Mouse (Mus musculus) limb, embryonic 15.5 days (tissue): ENCODE results near the gene Abr. TPM values are rescaled to one million over a fixed set of nuclear protein-coding genes. Genes with fewer than 3 reads are reported as not detected.

Source experiments
- ATAC-seq: fragments of 200-750 bp; cut with Nextera tagmentation; 2 replicates; pipeline ENCODE4 v1.8.0; 2017; ENCODE audit warnings: low read depth, moderate TSS enrichment; ENCODE audit not compliant: insufficient number of reproducible peaks, low FRiP score, low TSS enrichment
- H3K27ac ChIP-seq: fragments of 300-500 bp; sonication (generic); 2 replicates; pipeline ENCODE4 v1.5.1; 2015; ENCODE audit warnings: moderate library complexity, mild to moderate bottlenecking, inconsistent platforms
- H3K27me3 ChIP-seq: fragments of 300-500 bp; sonication (generic); 2 replicates; pipeline ENCODE4 v1.6.1; 2015; ENCODE audit warnings: inconsistent platforms
- H3K36me3 ChIP-seq: fragments of 300-500 bp; sonication (generic); 2 replicates; pipeline ENCODE4 v1.6.1; 2015; ENCODE audit warnings: inconsistent platforms
- H3K4me1 ChIP-seq: fragments of 300-500 bp; sonication (generic); 2 replicates; pipeline ENCODE4 v1.6.1; 2015; ENCODE audit warnings: inconsistent platforms
- H3K4me2 ChIP-seq: fragments of 300-500 bp; sonication (generic); 2 replicates; pipeline ENCODE4 v1.6.1; 2015; ENCODE audit warnings: mild to moderate bottlenecking, inconsistent platforms
- H3K4me3 ChIP-seq: fragments of 300-500 bp; sonication (generic); 2 replicates; pipeline ENCODE4 v1.5.1; 2015; ENCODE audit warnings: mild to moderate bottlenecking, inconsistent platforms
- H3K9ac ChIP-seq: fragments of 300-500 bp; sonication (generic); 2 replicates; pipeline ENCODE4 v1.6.1; 2015; ENCODE audit warnings: inconsistent platforms
- H3K9me3 ChIP-seq: fragments of 300-500 bp; sonication (generic); 2 replicates; pipeline ENCODE4 v1.6.1; 2016; ENCODE audit warnings: inconsistent platforms
- WGBS: fragments of 180-500 bp; shearing (Covaris S2); methylation state at CpG from one replicate; pipeline ENCODE4 v1.1.7; 2015; 5-methylcytosine and 5-hydroxymethylcytosine counted together
- polyA plus RNA-seq: library from polyadenylated mRNA; unstranded; fragments of >200 nt; fragmentation: Nextera tagmentation; extraction: Ambion mirVana; gene quantifications from 2 replicates; pipeline ENCODE4 v1.2.1, GENCODE M21; 2015

Abr gene
- polyA plus RNA-seq, 1 experiment from 2014 or later: 31.9 TPM

GRCm38 (mm10) chr11:76494360-76495126 is 127.6 kb downstream of the Abr start:
- Histone ChIP-seq H3K4me2 (peak overlapping the region; percentile 78), H3K27ac (peak overlapping the region; percentile 99), H3K9ac (peak overlapping the region; percentile 87), H3K4me1 (peaks cover 82% of the 10 kb centered on the region), H3K36me3 (no peaks in the 10 kb centered on the region), H3K4me3 (peak overlapping the region; percentile 69), H3K27me3 (no peaks in the 10 kb centered on the region), H3K9me3 (no peaks in the 10 kb centered on the region)
- under 1% methylated on average over 63 of the region's 67 CpGs for WGBS
- ATAC-seq: peak; percentile 73

- 4% methylated on average over 6 of the region's 6 CpGs for WGBS
Measured at GRCm38 (mm10) chr11:76493811-76494274, 128.3 kb downstream of the Abr start.

GRCm38 (mm10) chr11:76493167-76493566 is 128.9 kb downstream of the Abr start:
- Histone ChIP-seq H3K9me3 (no peaks in the 10 kb centered on the region), H3K27me3 (no peaks in the 10 kb centered on the region), H3K36me3 (no peaks in the 10 kb centered on the region), H3K4me1 (peaks cover 80% of the 10 kb centered on the region), H3K4me3 (peak overlapping the region; percentile 69), H3K4me2 (peak overlapping the region; percentile 78), H3K27ac (peak overlapping the region; percentile 99), H3K9ac (no peak overlapping the region)
- WGBS: 52% methylated on average over 4 of the region's 4 CpGs
- no peak for ATAC-seq

More at GRCm38 (mm10) chr11:76493811-76494274, 128.3 kb downstream of the Abr start:
- Histone ChIP-seq H3K4me3 (peak overlapping the region; percentile 69), H3K9ac (peak overlapping the region; percentile 87), H3K27ac (peak overlapping the region; percentile 99), H3K27me3 (no peaks in the 10 kb centered on the region), H3K4me2 (peak overlapping the region; percentile 78), H3K9me3 (no peaks in the 10 kb centered on the region), H3K36me3 (no peaks in the 10 kb centered on the region), H3K4me1 (peaks cover 80% of the 10 kb centered on the region)
- ATAC-seq: peak; percentile 73; the same call in 1 of the 2 replicates

- H3K9ac ChIP-seq: no peak overlapping the region
- peaks cover 69% of the 10 kb centered on the region for H3K4me1 ChIP-seq
- 23% methylated on average over 9 of the region's 9 CpGs for WGBS
- no peaks in the 10 kb centered on the region for H3K27me3 ChIP-seq
- H3K27ac ChIP-seq: peak overlapping the region; percentile 33; the same call in 1 of the 2 replicates
- H3K4me3 ChIP-seq: no peak overlapping the region
- no peak for ATAC-seq
- H3K4me2 ChIP-seq: peak overlapping the region; percentile 78
- H3K9me3 ChIP-seq: no peaks in the 10 kb centered on the region
- no peaks in the 10 kb centered on the region for H3K36me3 ChIP-seq
Measured at GRCm38 (mm10) chr11:76491817-76492216, 130.3 kb downstream of the Abr start.

GRCm38 (mm10) chr11:76489407-76489806 is 132.7 kb downstream of the Abr start:
- ATAC-seq: no peak
- 50% methylated on average over 6 of the region's 6 CpGs for WGBS
- H3K4me1 ChIP-seq: peaks cover 51% of the 10 kb centered on the region

GRCm38 (mm10) chr11:76487024-76487423 is 135.1 kb downstream of the Abr start:
- Histone ChIP-seq H3K27ac (no peak overlapping the region), H3K9ac (no peak overlapping the region), H3K4me2 (no peak overlapping the region), H3K4me1 (peaks cover 39% of the 10 kb centered on the region), H3K27me3 (no peaks in the 10 kb centered on the region), H3K9me3 (no peaks in the 10 kb centered on the region), H3K36me3 (peaks cover 6% of the 10 kb centered on the region; the same call in 1 of the 2 replicates), H3K4me3 (no peak overlapping the region)
- ATAC-seq: no peak
- WGBS: 74% methylated on average over 5 of the region's 5 CpGs

More at GRCm38 (mm10) chr11:76489407-76489806, 132.7 kb downstream of the Abr start:
- H3K9me3 ChIP-seq: no peaks in the 10 kb centered on the region
- no peaks in the 10 kb centered on the region for H3K27me3 ChIP-seq
- no peak overlapping the region for H3K4me2 ChIP-seq
- H3K36me3 ChIP-seq: peaks cover 3% of the 10 kb centered on the region; the same call in 1 of the 2 replicates
- no peak overlapping the region for H3K4me3 ChIP-seq
- H3K27ac ChIP-seq: no peak overlapping the region
- H3K9ac ChIP-seq: no peak overlapping the region

GRCm38 (mm10) chr11:76484033-76484432 is 138.1 kb downstream of the Abr start:
- 70% methylated on average over 2 of the region's 2 CpGs for WGBS

GRCm38 (mm10) chr11:76483171-76483727 is 138.9 kb downstream of the Abr start:
- Histone ChIP-seq H3K27me3 (no peaks in the 10 kb centered on the region), H3K9ac (no peak overlapping the region), H3K4me1 (peaks cover 12% of the 10 kb centered on the region), H3K4me2 (no peak overlapping the region), H3K9me3 (no peaks in the 10 kb centered on the region), H3K4me3 (no peak overlapping the region), H3K36me3 (peaks cover 39% of the 10 kb centered on the region), H3K27ac (peak overlapping the region; percentile 65)
- no peak for ATAC-seq
- 37% methylated on average over 4 of the region's 4 CpGs for WGBS

More at GRCm38 (mm10) chr11:76484033-76484432, 138.1 kb downstream of the Abr start:
- Histone ChIP-seq H3K4me3 (no peak overlapping the region), H3K4me2 (no peak overlapping the region), H3K36me3 (peaks cover 32% of the 10 kb centered on the region), H3K9ac (no peak overlapping the region), H3K9me3 (no peaks in the 10 kb centered on the region), H3K4me1 (peaks cover 12% of the 10 kb centered on the region), H3K27ac (0 out of 2 replicates have a peak overlapping the region, but pooled peaks have one; percentile 65), H3K27me3 (no peaks in the 10 kb centered on the region)
- ATAC-seq: no peak

- ATAC-seq: no peak
- no peak overlapping the region for H3K4me2 ChIP-seq
- peaks cover 14% of the 10 kb centered on the region for H3K4me1 ChIP-seq
- WGBS: 44% methylated on average over 5 of the region's 5 CpGs
- no peak overlapping the region for H3K4me3 ChIP-seq
- H3K36me3 ChIP-seq: peaks cover 45% of the 10 kb centered on the region
- H3K27ac ChIP-seq: peak overlapping the region; percentile 65
- H3K27me3 ChIP-seq: no peaks in the 10 kb centered on the region
- no peak overlapping the region for H3K9ac ChIP-seq
- no peaks in the 10 kb centered on the region for H3K9me3 ChIP-seq
Measured at GRCm38 (mm10) chr11:76482697-76483096, 139.4 kb downstream of the Abr start.

- H3K27me3 ChIP-seq: no peaks in the 10 kb centered on the region
- no peak for ATAC-seq
- H3K4me3 ChIP-seq: no peak overlapping the region
- H3K36me3 ChIP-seq: peaks cover 50% of the 10 kb centered on the region
- 72% methylated on average over 5 of the region's 5 CpGs for WGBS
- peak overlapping the region; percentile 65; the same call in 1 of the 2 replicates for H3K27ac ChIP-seq
- H3K4me2 ChIP-seq: no peak overlapping the region
- H3K9ac ChIP-seq: no peak overlapping the region
- H3K4me1 ChIP-seq: peaks cover 19% of the 10 kb centered on the region
- H3K9me3 ChIP-seq: no peaks in the 10 kb centered on the region
Measured at GRCm38 (mm10) chr11:76482183-76482582, 139.9 kb downstream of the Abr start.

GRCm38 (mm10) chr11:76479729-76480128 is 142.4 kb downstream of the Abr start:
- Histone ChIP-seq H3K27ac (peak overlapping the region; percentile 33), H3K36me3 (peaks cover 57% of the 10 kb centered on the region)
- WGBS: 87% methylated on average over 4 of the region's 4 CpGs

More at GRCm38 (mm10) chr11:76479729-76480128, 142.4 kb downstream of the Abr start:
- Histone ChIP-seq H3K4me2 (no peak overlapping the region), H3K9ac (no peak overlapping the region), H3K9me3 (no peaks in the 10 kb centered on the region), H3K4me1 (peaks cover 29% of the 10 kb centered on the region), H3K27me3 (no peaks in the 10 kb centered on the region), H3K4me3 (no peak overlapping the region)
- ATAC-seq: no peak
